Mouse (Mus musculus) C2C12 (cell line): Measurements from ENCODE around the gene Cdkn1b.

ENCODE experiments used
- CTCF ChIP-seq: IDR thresholded peaks from one replicate; pipeline ENCODE4 v1.5.1; 2011; ENCODE audit not compliant: control insufficient read depth, insufficient read depth, insufficient read length
- USF1 ChIP-seq: IDR thresholded peaks from one replicate; pipeline ENCODE4 v1.6.1; 2011; ENCODE audit warnings: low read depth, mild to moderate bottlenecking, control low read depth, moderate library complexity

GRCm38 (mm10) chr6:134926338-134926705, 6.1 kb downstream of the Cdkn1b start:
- no peak for TF ChIP-seq CTCF
- no peak for TF ChIP-seq USF1
